Mouse (Mus musculus) heart, embryonic 11.5 days (tissue): ENCODE data around the gene Sult3a1. TPM values are rescaled to one million over a fixed set of nuclear protein-coding genes. Genes with fewer than 3 reads are reported as not detected.
"Not testable (repeated sequence)": the region's sequence is repeated elsewhere in the genome, so short reads cannot be mapped to it uniquely, and the experiment has no call there.

Source experiments
- ATAC-seq: fragments of 200-750 bp; cut with Nextera tagmentation; replicated peaks from 2 replicates; pipeline ENCODE4 v1.8.0; 2017; ENCODE audit warnings: moderate library complexity; ENCODE audit not compliant: insufficient number of reproducible peaks, low FRiP score, low TSS enrichment
- H3K27ac ChIP-seq: fragments of 300-500 bp; sonication (generic); 2 replicates; pipeline ENCODE4 v1.5.1; 2014; ENCODE audit warnings: mild to moderate bottlenecking, low read depth, low read length
- H3K27me3 ChIP-seq: fragments of 300-500 bp; sonication (generic); 2 replicates; pipeline ENCODE4 v1.6.1; 2014; ENCODE audit warnings: mild to moderate bottlenecking, low read length, mixed read lengths; ENCODE audit not compliant: control insufficient read depth, insufficient read depth
- H3K36me3 ChIP-seq: fragments of 300-500 bp; sonication (generic); 2 replicates; pipeline ENCODE4 v1.6.1; 2014; ENCODE audit warnings: mild to moderate bottlenecking, low read length, moderate library complexity, mixed read lengths; ENCODE audit not compliant: control insufficient read depth, insufficient read depth
- H3K4me1 ChIP-seq: fragments of 300-500 bp; sonication (generic); 2 replicates; pipeline ENCODE4 v1.6.1; 2014; ENCODE audit warnings: low read length; ENCODE audit not compliant: control insufficient read depth, insufficient read depth
- H3K4me2 ChIP-seq: fragments of 300-500 bp; sonication (generic); 2 replicates; pipeline ENCODE4 v1.6.1; 2014; ENCODE audit warnings: mild to moderate bottlenecking, moderate library complexity
- H3K4me3 ChIP-seq: fragments of 300-500 bp; sonication (generic); 2 replicates; pipeline ENCODE4 v1.5.1; 2014; ENCODE audit warnings: low read depth, low read length
- H3K9ac ChIP-seq: fragments of 300-500 bp; sonication (generic); 2 replicates; pipeline ENCODE4 v1.6.1; 2014; ENCODE audit warnings: mild to moderate bottlenecking, low read depth, low read length, moderate library complexity
- H3K9me3 ChIP-seq: fragments of 300-500 bp; sonication (generic); replicated peaks from 2 replicates; pipeline ENCODE4 v1.6.1; 2016; ENCODE audit warnings: low read length; ENCODE audit not compliant: control insufficient read depth
- WGBS: fragments of 180-500 bp; shearing (Covaris S2); extraction: QIAGEN DNeasy Blood & Tissue Kit; methylation state at CpG from one replicate; pipeline ENCODE4 v1.1.7; 2014; ENCODE audit not compliant: insufficient replicate concordance; 5-methylcytosine and 5-hydroxymethylcytosine counted together
- polyA plus RNA-seq: library from polyadenylated mRNA; unstranded; fragments of >200 nt; fragmentation: Nextera tagmentation; extraction: Ambion mirVana; gene quantifications from 2 replicates; pipeline ENCODE4 v1.2.1, GENCODE M21; 2014

Sult3a1 gene
- not detected in 2 replicates for polyA plus RNA-seq

- Histone ChIP-seq H3K4me1 (no peaks in the 10 kb centered on the region), H3K4me3 (no peak within 1 kb of the TSS), H3K27ac (no peak within 1 kb of the TSS), H3K36me3 (no peaks in the 10 kb centered on the region), H3K9me3 (no peaks in the 10 kb centered on the region), H3K27me3 (no peaks in the 10 kb centered on the region), H3K9ac (no peak within 1 kb of the TSS), H3K4me2 (no peak within 1 kb of the TSS)
- no peak for ATAC-seq
Observed at GRCm38 (mm10) chr10:33857421-33857820, at the start of gene Sult3a1. Gene Sult3a1 (plus strand): TSS chr10:33857721.

DNA sequence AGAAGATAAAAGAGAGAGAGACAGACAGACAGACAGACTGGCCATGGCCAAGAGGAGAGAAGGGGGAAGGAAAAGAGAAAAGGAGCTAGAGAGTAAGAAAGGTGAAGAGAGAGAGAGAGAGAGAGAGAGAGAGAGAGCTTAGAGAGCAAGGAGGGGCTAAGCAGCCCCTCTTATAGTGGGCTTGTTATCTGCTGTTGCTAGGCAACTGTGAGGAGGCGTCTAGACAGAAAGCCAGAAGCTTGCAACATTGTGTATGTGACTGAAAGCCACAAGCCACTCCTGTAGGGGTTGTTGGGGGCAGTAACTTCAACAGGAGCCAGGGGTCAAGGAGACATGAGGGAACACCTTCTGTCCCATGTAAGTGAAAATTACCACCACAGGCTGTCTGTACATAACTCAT is 45.7 kb upstream of the Sult3a1 start:
- Histone ChIP-seq H3K36me3 (no peaks in the 10 kb centered on the region), H3K9ac (no peak overlapping the region), H3K4me2 (no peak overlapping the region), H3K4me3 (no peak overlapping the region), H3K4me1 (no peaks in the 10 kb centered on the region), H3K9me3 (no peaks in the 10 kb centered on the region), H3K27me3 (no peaks in the 10 kb centered on the region), H3K27ac (no peak overlapping the region)
- WGBS = 0% methylated on average over 1 of the region's 1 CpGs
- ATAC-seq = no peak

DNA sequence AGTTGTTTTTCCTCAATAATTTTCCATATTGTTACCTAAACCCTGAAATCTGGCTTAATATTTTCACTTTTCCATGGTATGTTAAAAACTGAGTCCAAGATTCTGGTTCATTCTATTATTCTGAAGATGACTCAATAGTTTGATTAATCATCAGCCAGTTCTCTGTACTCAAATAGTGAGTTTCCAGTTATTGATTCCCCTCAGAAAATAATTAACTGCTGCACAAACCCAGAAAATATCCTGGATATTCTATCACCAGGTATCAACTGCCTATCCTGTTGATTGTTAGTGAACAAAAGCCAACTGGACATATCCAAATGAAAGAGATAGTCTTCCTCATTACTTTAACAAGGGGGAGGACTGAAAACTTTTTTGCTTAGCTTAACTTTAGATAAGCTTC is 43.3 kb upstream of the Sult3a1 start:
- Histone ChIP-seq H3K4me1 (no peaks in the 10 kb centered on the region), H3K27ac (no peak overlapping the region), H3K27me3 (no peaks in the 10 kb centered on the region), H3K36me3 (no peaks in the 10 kb centered on the region), H3K9ac (no peak overlapping the region), H3K4me3 (no peak overlapping the region), H3K9me3 (no peaks in the 10 kb centered on the region), H3K4me2 (no peak overlapping the region)
- no peak for ATAC-seq

DNA sequence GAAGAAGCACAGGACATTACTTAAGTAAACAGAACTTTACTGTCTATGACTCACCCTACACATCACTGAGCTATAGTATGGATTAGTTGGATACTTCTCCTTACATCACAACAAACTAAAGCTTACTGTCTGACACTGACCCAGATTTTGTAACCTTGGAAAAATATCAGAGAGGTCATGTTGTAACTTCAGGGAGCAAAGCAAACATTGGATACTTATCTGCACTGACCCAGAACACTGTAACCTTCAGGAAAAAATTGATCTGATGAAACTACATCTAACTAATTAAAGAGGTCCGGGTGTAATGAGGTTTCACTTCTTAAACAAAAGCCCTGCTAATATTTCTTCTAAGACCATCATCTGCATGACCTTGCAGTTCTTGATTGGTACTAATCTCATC is 40.6 kb upstream of the Sult3a1 start:
- Histone ChIP-seq H3K27me3 (no peaks in the 10 kb centered on the region), H3K27ac (no peak overlapping the region), H3K9ac (no peak overlapping the region), H3K9me3 (no peaks in the 10 kb centered on the region), H3K4me3 (no peak overlapping the region), H3K4me1 (no peaks in the 10 kb centered on the region), H3K4me2 (no peak overlapping the region), H3K36me3 (no peaks in the 10 kb centered on the region)
- WGBS = 62% methylated on average over 1 of the region's 1 CpGs
- ATAC-seq = no peak

DNA sequence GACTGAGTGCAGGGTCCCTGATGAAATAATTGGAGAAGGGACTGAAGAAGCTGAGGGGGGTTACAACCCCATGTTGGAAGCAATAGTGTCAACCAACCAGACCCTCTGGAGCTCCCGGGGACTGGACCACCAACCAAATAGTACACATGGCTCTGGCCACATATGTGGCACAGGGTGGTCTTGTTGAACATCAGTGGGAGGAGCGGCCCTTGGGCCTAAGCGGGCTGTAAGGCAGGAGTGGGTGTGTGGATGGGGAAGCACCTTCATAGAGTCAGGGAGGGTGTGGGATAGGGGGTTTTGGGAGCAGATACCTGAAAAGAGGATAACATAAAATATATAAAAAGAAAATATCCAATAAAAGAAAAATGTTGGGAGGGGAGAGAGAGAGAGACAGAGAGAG is 36.6 kb upstream of the Sult3a1 start:
- H3K27ac ChIP-seq = no peak overlapping the region
- no peak overlapping the region for H3K9ac ChIP-seq
- ATAC-seq = no peak
- H3K4me1 ChIP-seq = no peaks in the 10 kb centered on the region
- H3K27me3 ChIP-seq = no peaks in the 10 kb centered on the region
- WGBS = 82% methylated on average over 3 of the region's 3 CpGs
- no peak overlapping the region for H3K4me2 ChIP-seq
- no peaks in the 10 kb centered on the region for H3K36me3 ChIP-seq
- no peaks in the 10 kb centered on the region for H3K9me3 ChIP-seq
- no peak overlapping the region for H3K4me3 ChIP-seq

GRCm38 (mm10) chr10:33865994-33866393 is 8.5 kb downstream of the Sult3a1 start:
- no peak overlapping the region for H3K4me3 ChIP-seq
- H3K36me3 ChIP-seq = no peaks in the 10 kb centered on the region
- no peaks in the 10 kb centered on the region for H3K4me1 ChIP-seq
- H3K4me2 ChIP-seq = no peak overlapping the region
- no peaks in the 10 kb centered on the region for H3K9me3 ChIP-seq
- no peaks in the 10 kb centered on the region for H3K27me3 ChIP-seq
- H3K27ac ChIP-seq = no peak overlapping the region
- ATAC-seq = no peak
- H3K9ac ChIP-seq = no peak overlapping the region
- 65% methylated on average over 2 of the region's 2 CpGs for WGBS

- Histone ChIP-seq H3K9ac (no peak overlapping the region), H3K4me3 (no peak overlapping the region), H3K36me3 (no peaks in the 10 kb centered on the region), H3K4me1 (no peaks in the 10 kb centered on the region), H3K4me2 (no peak overlapping the region), H3K27me3 (no peaks in the 10 kb centered on the region), H3K27ac (no peak overlapping the region), H3K9me3 (no peaks in the 10 kb centered on the region)
- 10% methylated on average over 1 of the region's 1 CpGs for WGBS
- ATAC-seq = no peak
Observed at GRCm38 (mm10) chr10:33870441-33870840, 12.9 kb downstream of the Sult3a1 start.

- no peaks in the 10 kb centered on the region for H3K4me1 ChIP-seq
- no peak for ATAC-seq
- H3K36me3 ChIP-seq = no peaks in the 10 kb centered on the region
- WGBS = 73% methylated on average over 2 of the region's 2 CpGs
- no peak overlapping the region for H3K4me3 ChIP-seq
- no peak overlapping the region for H3K4me2 ChIP-seq
- H3K9ac ChIP-seq = no peak overlapping the region
- H3K27ac ChIP-seq = no peak overlapping the region
- no peaks in the 10 kb centered on the region for H3K27me3 ChIP-seq
- H3K9me3 ChIP-seq = no peaks in the 10 kb centered on the region
Observed at GRCm38 (mm10) chr10:33872672-33873398, 15.3 kb downstream of the Sult3a1 start.

- H3K4me2 ChIP-seq, ATAC-seq: not testable (repeated sequence)
- WGBS = 80% methylated on average over 2 of the region's 2 CpGs
Observed at GRCm38 (mm10) chr10:33882411-33882810, 24.9 kb downstream of the Sult3a1 start.

More at GRCm38 (mm10) chr10:33882411-33882810, 24.9 kb downstream of the Sult3a1 start:
- H3K36me3 ChIP-seq, H3K4me1 ChIP-seq, H3K27me3 ChIP-seq, H3K9me3 ChIP-seq, H3K9ac ChIP-seq, H3K27ac ChIP-seq, H3K4me3 ChIP-seq: not testable (repeated sequence)
